Mouse (Mus musculus) cerebellum, postnatal 25 days (tissue): ENCODE measurements around the gene Pmepa1.

Source experiments
- DNase-seq, 2 experiments: peaks; one replicate each; pipeline ENCODE4 v3.0.0; 2021; ENCODE audit warnings: mixed read lengths in 2 of 2

The Pmepa1 gene

GRCm38 (mm10) chr2:173253761-173254662 lies 22.3 kb downstream of the Pmepa1 start:
- no peak for DNase-seq

- DNase-seq: no peak
Observed at GRCm38 (mm10) chr2:173251675-173252074, 24.7 kb downstream of the Pmepa1 start.

GRCm38 (mm10) chr2:173251133-173251532 lies 25.2 kb downstream of the Pmepa1 start:
- no peak for DNase-seq

- no peak for DNase-seq
Observed at GRCm38 (mm10) chr2:173250411-173250810, 25.9 kb downstream of the Pmepa1 start.

GRCm38 (mm10) chr2:173249965-173250364 lies 26.4 kb downstream of the Pmepa1 start:
- no peak for DNase-seq

- no peak for DNase-seq
Observed at GRCm38 (mm10) chr2:173249386-173249785, 26.9 kb downstream of the Pmepa1 start.

GRCm38 (mm10) chr2:173248822-173249221 lies 27.5 kb downstream of the Pmepa1 start:
- no peak for DNase-seq

- DNase-seq: no peak
Observed at GRCm38 (mm10) chr2:173247911-173248310, 28.4 kb downstream of the Pmepa1 start.

GRCm38 (mm10) chr2:173247197-173247596 lies 29.1 kb downstream of the Pmepa1 start:
- DNase-seq: no peak

- DNase-seq: no peak
Observed at GRCm38 (mm10) chr2:173246688-173247087, 29.6 kb downstream of the Pmepa1 start.

- DNase-seq: no peak
Observed at GRCm38 (mm10) chr2:173245258-173245657, 31.1 kb downstream of the Pmepa1 start.

GRCm38 (mm10) chr2:173244108-173244507 lies 32.2 kb downstream of the Pmepa1 start:
- no peak for DNase-seq

- no peak for DNase-seq
Observed at GRCm38 (mm10) chr2:173243616-173244015, 32.7 kb downstream of the Pmepa1 start.

GRCm38 (mm10) chr2:173242874-173243273 lies 33.5 kb downstream of the Pmepa1 start:
- no peak for DNase-seq

- DNase-seq: no peak
Observed at GRCm38 (mm10) chr2:173240738-173241137, 35.6 kb downstream of the Pmepa1 start.

- no peak for DNase-seq
Observed at GRCm38 (mm10) chr2:173238522-173238921, 37.8 kb downstream of the Pmepa1 start.

- DNase-seq: no peak
Observed at GRCm38 (mm10) chr2:173235435-173236332, 40.6 kb downstream of the Pmepa1 start.

- peak in 1 of 2 experiments; percentile 41 for DNase-seq
Observed at GRCm38 (mm10) chr2:173232766-173233099, 43.6 kb downstream of the Pmepa1 start.

GRCm38 (mm10) chr2:173232065-173232765 lies 44.1 kb downstream of the Pmepa1 start:
- peak in 1 of 2 experiments; percentile 29 for DNase-seq

- DNase-seq: peak; percentile 85 to 93
Observed at GRCm38 (mm10) chr2:173229578-173230224, 46.6 kb downstream of the Pmepa1 start.

- no peak for DNase-seq
Observed at GRCm38 (mm10) chr2:173228567-173228966, 47.8 kb downstream of the Pmepa1 start.

- no peak for DNase-seq
Observed at GRCm38 (mm10) chr2:173226792-173227191, 49.5 kb downstream of the Pmepa1 start.
